Mouse (Mus musculus): Measurements from ENCODE around the gene Ap3s2. TPM values are rescaled to one million over a fixed set of nuclear protein-coding genes. Genes with fewer than 3 reads are reported as not detected.

Gene Ap3s2
- polyA plus RNA-seq, 1 experiment from 2014 or later = 61.2 TPM

DNA sequence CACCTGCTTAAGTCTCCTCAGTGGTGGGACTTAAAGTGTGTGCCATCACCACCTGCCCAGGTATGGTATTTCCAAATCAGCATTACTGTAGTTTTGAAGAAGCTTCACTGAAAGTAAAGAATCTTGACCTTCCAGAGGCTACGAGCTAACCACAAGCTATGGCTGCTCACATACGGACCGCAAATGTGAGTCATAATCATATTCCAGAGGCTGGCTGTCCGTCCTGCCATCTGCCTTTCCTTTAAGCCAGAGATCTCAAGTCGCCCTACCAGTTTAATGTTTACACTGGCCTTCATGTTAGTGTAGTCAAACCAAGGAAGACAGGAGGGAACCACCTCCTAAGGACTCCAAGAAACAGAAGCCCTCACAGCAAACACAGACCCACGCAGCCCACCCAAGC is 38.5 kb downstream of the Ap3s2 start:
- H3K36me3 ChIP-seq (replicated peaks; ENCODE audit: control insufficient read depth, insufficient read depth, low read depth, low read length) = peaks cover 3% of the 10 kb centered on the region; the same call in 1 of the 2 replicates
- ATAC-seq (replicated peaks; ENCODE audit: insufficient number of reproducible peaks, low FRiP score, low TSS enrichment, low read depth) (no peak), DNase-seq (ENCODE audit: low spot score) (no peak)
- H3K4me1 ChIP-seq (ENCODE audit: control insufficient read depth, insufficient read depth, low read length) = no peaks in the 10 kb centered on the region
- H3K9me3 ChIP-seq (replicated peaks; ENCODE audit: control insufficient read depth, low read length) = no peaks in the 10 kb centered on the region
- no peak overlapping the region for H3K4me3 ChIP-seq (ENCODE audit: low read depth, low read length)
- no peak overlapping the region for H3K9ac ChIP-seq (replicated peaks; ENCODE audit: low read length)
- no peak overlapping the region for H3K27ac ChIP-seq (replicated peaks; ENCODE audit: low read depth, low read length)
- H3K4me2 ChIP-seq (ENCODE audit: low read depth, low read length) = no peak overlapping the region
- no peaks in the 10 kb centered on the region for H3K27me3 ChIP-seq (ENCODE audit: control insufficient read depth, insufficient read depth, low read length)
- 93% methylated on average over 6 of the region's 6 CpGs for WGBS

GRCm38 (mm10) chr7:79880998-79881397 is 39.5 kb downstream of the Ap3s2 start:
- Histone ChIP-seq H3K9ac (replicated peaks; ENCODE audit: low read length) (no peak overlapping the region), H3K9me3 (replicated peaks; ENCODE audit: control insufficient read depth, low read length) (no peaks in the 10 kb centered on the region), H3K4me2 (ENCODE audit: low read depth, low read length) (no peak overlapping the region), H3K27ac (replicated peaks; ENCODE audit: low read depth, low read length) (no peak overlapping the region), H3K27me3 (ENCODE audit: control insufficient read depth, insufficient read depth, low read length) (no peaks in the 10 kb centered on the region), H3K4me1 (ENCODE audit: control insufficient read depth, insufficient read depth, low read length) (no peaks in the 10 kb centered on the region), H3K4me3 (ENCODE audit: low read depth, low read length) (no peak overlapping the region), H3K36me3 (replicated peaks; ENCODE audit: control insufficient read depth, insufficient read depth, low read depth, low read length) (peaks cover 3% of the 10 kb centered on the region; the same call in 1 of the 2 replicates)
- DNase-seq (ENCODE audit: low spot score) (no peak), ATAC-seq (replicated peaks; ENCODE audit: insufficient number of reproducible peaks, low FRiP score, low TSS enrichment, low read depth) (no peak)
- WGBS = 19% methylated on average over 3 of the region's 3 CpGs

GRCm38 (mm10) chr7:79880033-79880432 is 40.4 kb downstream of the Ap3s2 start:
- Histone ChIP-seq H3K27ac (replicated peaks; ENCODE audit: low read depth, low read length) (no peak overlapping the region), H3K9ac (replicated peaks; ENCODE audit: low read length) (no peak overlapping the region), H3K4me3 (ENCODE audit: low read depth, low read length) (no peak overlapping the region), H3K27me3 (ENCODE audit: control insufficient read depth, insufficient read depth, low read length) (no peaks in the 10 kb centered on the region), H3K36me3 (replicated peaks; ENCODE audit: control insufficient read depth, insufficient read depth, low read depth, low read length) (peaks cover 3% of the 10 kb centered on the region; the same call in 1 of the 2 replicates), H3K9me3 (replicated peaks; ENCODE audit: control insufficient read depth, low read length) (no peaks in the 10 kb centered on the region), H3K4me2 (ENCODE audit: low read depth, low read length) (no peak overlapping the region), H3K4me1 (ENCODE audit: control insufficient read depth, insufficient read depth, low read length) (no peaks in the 10 kb centered on the region)
- ATAC-seq (replicated peaks; ENCODE audit: insufficient number of reproducible peaks, low FRiP score, low TSS enrichment, low read depth) (no peak), DNase-seq (ENCODE audit: low spot score) (no peak)
- WGBS = 81% methylated on average over 6 of the region's 6 CpGs

GRCm38 (mm10) chr7:79878455-79879025 is 41.9 kb downstream of the Ap3s2 start:
- Histone ChIP-seq H3K27ac (replicated peaks; ENCODE audit: low read depth, low read length) (no peak overlapping the region), H3K9ac (replicated peaks; ENCODE audit: low read length) (no peak overlapping the region), H3K27me3 (ENCODE audit: control insufficient read depth, insufficient read depth, low read length) (no peaks in the 10 kb centered on the region), H3K4me1 (ENCODE audit: control insufficient read depth, insufficient read depth, low read length) (no peaks in the 10 kb centered on the region), H3K4me3 (ENCODE audit: low read depth, low read length) (no peak overlapping the region), H3K36me3 (replicated peaks; ENCODE audit: control insufficient read depth, insufficient read depth, low read depth, low read length) (peaks cover 3% of the 10 kb centered on the region; the same call in 1 of the 2 replicates), H3K9me3 (replicated peaks; ENCODE audit: control insufficient read depth, low read length) (no peaks in the 10 kb centered on the region), H3K4me2 (ENCODE audit: low read depth, low read length) (no peak overlapping the region)
- no peak for DNase-seq (ENCODE audit: low spot score)
- ATAC-seq (replicated peaks; ENCODE audit: insufficient number of reproducible peaks, low FRiP score, low TSS enrichment, low read depth) = no peak
- 78% methylated on average over 2 of the region's 2 CpGs for WGBS

DNA sequence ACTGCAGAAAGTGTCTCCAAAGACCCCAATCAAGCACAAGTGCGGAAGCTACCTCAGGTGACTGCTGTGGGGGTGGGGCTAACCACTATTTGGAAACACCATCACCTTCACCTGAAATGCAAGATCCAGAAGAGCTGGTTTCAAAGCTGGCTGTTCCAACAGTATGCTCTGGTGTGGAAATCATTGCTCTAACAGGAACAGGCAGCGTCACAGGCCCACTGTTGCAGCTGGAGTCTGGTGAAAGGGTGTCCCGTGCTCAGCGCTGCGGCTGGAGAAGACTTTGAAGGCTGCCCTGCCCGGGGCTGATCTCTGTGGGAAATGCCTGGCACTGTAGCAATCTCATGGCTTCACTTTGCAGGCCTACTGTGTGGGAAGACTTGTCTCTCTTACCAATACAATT is 47.0 kb downstream of the Ap3s2 start:
- H3K36me3 ChIP-seq (replicated peaks; ENCODE audit: control insufficient read depth, insufficient read depth, low read depth, low read length) = no peaks in the 10 kb centered on the region
- H3K9ac ChIP-seq (replicated peaks; ENCODE audit: low read length) = no peak overlapping the region
- DNase-seq (ENCODE audit: low spot score) (no peak), ATAC-seq (replicated peaks; ENCODE audit: insufficient number of reproducible peaks, low FRiP score, low TSS enrichment, low read depth) (no peak)
- H3K27me3 ChIP-seq (ENCODE audit: control insufficient read depth, insufficient read depth, low read length) = no peaks in the 10 kb centered on the region
- no peak overlapping the region for H3K4me2 ChIP-seq (ENCODE audit: low read depth, low read length)
- no peaks in the 10 kb centered on the region for H3K4me1 ChIP-seq (ENCODE audit: control insufficient read depth, insufficient read depth, low read length)
- H3K9me3 ChIP-seq (replicated peaks; ENCODE audit: control insufficient read depth, low read length) = no peaks in the 10 kb centered on the region
- H3K4me3 ChIP-seq (ENCODE audit: low read depth, low read length) = no peak overlapping the region
- 77% methylated on average over 6 of the region's 6 CpGs for WGBS
- H3K27ac ChIP-seq (replicated peaks; ENCODE audit: low read depth, low read length) = no peak overlapping the region

- no peaks in the 10 kb centered on the region for H3K36me3 ChIP-seq (replicated peaks; ENCODE audit: control insufficient read depth, insufficient read depth, low read depth, low read length)
- no peak for DNase-seq (ENCODE audit: low spot score)
- no peak overlapping the region for H3K27ac ChIP-seq (replicated peaks; ENCODE audit: low read depth, low read length)
- ATAC-seq (replicated peaks; ENCODE audit: insufficient number of reproducible peaks, low FRiP score, low TSS enrichment, low read depth) = no peak
- H3K27me3 ChIP-seq (ENCODE audit: control insufficient read depth, insufficient read depth, low read length) = no peaks in the 10 kb centered on the region
- H3K4me3 ChIP-seq (ENCODE audit: low read depth, low read length) = no peak overlapping the region
- no peaks in the 10 kb centered on the region for H3K4me1 ChIP-seq (ENCODE audit: control insufficient read depth, insufficient read depth, low read length)
- 84% methylated on average over 6 of the region's 6 CpGs for WGBS
- H3K9ac ChIP-seq (replicated peaks; ENCODE audit: low read length) = no peak overlapping the region
- H3K9me3 ChIP-seq (replicated peaks; ENCODE audit: control insufficient read depth, low read length) = no peaks in the 10 kb centered on the region
- H3K4me2 ChIP-seq (ENCODE audit: low read depth, low read length) = no peak overlapping the region
These were observed 48.6 kb downstream of the Ap3s2 start for GRCm38 (mm10) chr7:79871797-79872345.

DNA sequence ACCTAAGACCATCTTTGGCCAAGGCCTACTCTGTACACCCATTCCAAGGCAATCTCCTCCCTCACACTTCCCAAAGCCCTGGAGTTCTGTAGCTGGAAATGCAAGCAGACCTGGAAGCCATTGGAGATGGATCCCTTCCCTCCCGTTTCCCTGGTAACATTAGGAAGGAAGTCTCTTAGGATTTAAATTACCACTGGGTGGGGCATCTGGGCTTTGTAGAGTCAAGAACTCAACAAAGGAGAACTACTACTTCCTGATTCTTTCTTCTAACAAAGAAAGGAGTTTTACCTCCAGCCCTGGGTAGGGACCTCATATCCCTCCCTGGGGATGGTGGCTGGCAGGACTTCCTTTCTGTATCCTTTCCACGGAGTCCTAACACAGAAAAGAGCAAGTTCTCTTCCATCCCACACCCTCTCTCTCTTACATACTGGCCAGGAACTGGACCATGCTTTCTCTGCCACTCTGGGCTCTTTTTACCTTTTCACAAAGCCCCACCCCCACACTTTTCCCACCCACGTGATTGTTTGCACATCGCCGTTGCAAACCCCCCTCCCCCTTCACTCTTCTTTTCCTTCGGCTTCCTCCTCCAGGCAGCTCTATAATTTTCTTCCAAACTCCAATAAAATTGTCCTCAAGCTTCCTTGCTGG is 51.3 kb downstream of the Ap3s2 start:
- WGBS = 60% methylated on average over 6 of the region's 6 CpGs
- no peak overlapping the region for H3K4me3 ChIP-seq (ENCODE audit: low read depth, low read length)
- no peaks in the 10 kb centered on the region for H3K4me1 ChIP-seq (ENCODE audit: control insufficient read depth, insufficient read depth, low read length)
- ATAC-seq (replicated peaks; ENCODE audit: insufficient number of reproducible peaks, low FRiP score, low TSS enrichment, low read depth) = no peak
- H3K9ac ChIP-seq (replicated peaks; ENCODE audit: low read length) = no peak overlapping the region
- no peaks in the 10 kb centered on the region for H3K9me3 ChIP-seq (replicated peaks; ENCODE audit: control insufficient read depth, low read length)
- no peak overlapping the region for H3K4me2 ChIP-seq (ENCODE audit: low read depth, low read length)
- no peaks in the 10 kb centered on the region for H3K36me3 ChIP-seq (replicated peaks; ENCODE audit: control insufficient read depth, insufficient read depth, low read depth, low read length)
- DNase-seq (ENCODE audit: low spot score) = no peak
- no peak overlapping the region for H3K27ac ChIP-seq (replicated peaks; ENCODE audit: low read depth, low read length)
- no peaks in the 10 kb centered on the region for H3K27me3 ChIP-seq (ENCODE audit: control insufficient read depth, insufficient read depth, low read length)

DNA sequence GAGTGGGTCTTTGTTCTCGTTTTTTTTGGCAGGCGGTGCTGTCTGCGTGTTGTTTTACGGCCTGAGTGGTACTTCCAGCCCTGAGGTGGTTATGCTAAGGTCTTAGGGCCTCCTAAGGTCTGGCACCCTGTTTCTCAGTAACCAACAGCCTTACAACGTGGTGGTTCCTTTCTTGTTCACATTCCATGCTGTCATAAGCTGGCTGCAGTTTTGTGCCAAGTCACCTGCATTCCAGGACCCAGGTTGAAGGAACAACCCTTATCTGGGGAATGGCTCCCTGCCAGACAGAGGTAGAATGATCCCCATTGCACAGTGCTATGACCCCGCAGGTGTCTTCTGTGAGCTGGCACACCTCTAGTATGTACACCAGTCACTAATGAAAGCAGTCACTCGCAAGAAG is 52.0 kb downstream of the Ap3s2 start:
- no peaks in the 10 kb centered on the region for H3K27me3 ChIP-seq (ENCODE audit: control insufficient read depth, insufficient read depth, low read length)
- no peak overlapping the region for H3K27ac ChIP-seq (replicated peaks; ENCODE audit: low read depth, low read length)
- DNase-seq (ENCODE audit: low spot score) = no peak
- H3K36me3 ChIP-seq (replicated peaks; ENCODE audit: control insufficient read depth, insufficient read depth, low read depth, low read length) = no peaks in the 10 kb centered on the region
- H3K4me1 ChIP-seq (ENCODE audit: control insufficient read depth, insufficient read depth, low read length) = no peaks in the 10 kb centered on the region
- no peak for ATAC-seq (replicated peaks; ENCODE audit: insufficient number of reproducible peaks, low FRiP score, low TSS enrichment, low read depth)
- 84% methylated on average over 7 of the region's 7 CpGs for WGBS
- no peak overlapping the region for H3K4me3 ChIP-seq (ENCODE audit: low read depth, low read length)
- H3K4me2 ChIP-seq (ENCODE audit: low read depth, low read length) = no peak overlapping the region
- no peaks in the 10 kb centered on the region for H3K9me3 ChIP-seq (replicated peaks; ENCODE audit: control insufficient read depth, low read length)
- H3K9ac ChIP-seq (replicated peaks; ENCODE audit: low read length) = no peak overlapping the region

Measured in embryonic facial prominence, embryonic 11.5 days (tissue).